Mouse (Mus musculus) kidney, adult 2 months (tissue): Measurements from ENCODE around the gene Stk11.

Source experiments
- CTCF ChIP-seq: fragments of 200-500 bp; conservative IDR thresholded peaks from 2 replicates; pipeline ENCODE4 v1.5.1; 2011; ENCODE audit warnings: low read depth, mild to moderate bottlenecking, control low read depth, low read length, moderate library complexity, mixed read lengths; ENCODE audit not compliant: insufficient read depth, insufficient read length
- POLR2A ChIP-seq: fragments of 200-500 bp; IDR thresholded peaks from one replicate; pipeline ENCODE4 v1.6.1; 2011; ENCODE audit warnings: low read depth, low read length, control low read depth

GRCm38 (mm10) chr10:80160455-80161371, 45.1 kb downstream of the Stk11 start:
- no peak for TF ChIP-seq POLR2A
- TF ChIP-seq CTCF: no peak
